Mouse (Mus musculus) cerebellum, adult 2 months (tissue): Measurements from ENCODE around the gene Ift20.

Experiments used
- CTCF ChIP-seq: fragments of 200-500 bp; IDR thresholded peaks from 2 replicates; pipeline ENCODE4 v1.5.1; 2011; ENCODE audit warnings: low read depth, mild to moderate bottlenecking, control low read depth, low read length, moderate library complexity, borderline replicate concordance; ENCODE audit not compliant: insufficient read depth
- POLR2A ChIP-seq: fragments of 200-500 bp; IDR thresholded peaks from 2 replicates; pipeline ENCODE4 v1.6.1; 2011; ENCODE audit warnings: low read length, control low read depth, borderline replicate concordance; ENCODE audit not compliant: insufficient read depth

- TF ChIP-seq POLR2A (peak; percentile 94), CTCF (no peak)
Measured at GRCm38 (mm10) chr11:78550168-78551058, 14.3 kb downstream of the Ift20 start, which contains the start of gene Tmem97.
